Mouse (Mus musculus) C2C12 (cell line): ENCODE measurements around the gene AC124502.3. TPM values are rescaled to one million over a fixed set of nuclear protein-coding genes. Genes with fewer than 3 reads are reported as not detected.

Experiments
- H3K27me3 ChIP-seq: one replicate; pipeline ENCODE4 v1.6.1; 2011; ENCODE audit not compliant: control insufficient read depth, insufficient read depth, insufficient read length
- H3K36me3 ChIP-seq: one replicate; pipeline ENCODE4 v1.6.1; 2011; ENCODE audit not compliant: control insufficient read depth, insufficient read depth
- H3K4me3 ChIP-seq: one replicate; pipeline ENCODE4 v1.5.1; 2011; ENCODE audit warnings: mild to moderate bottlenecking, control low read depth; ENCODE audit not compliant: poor library complexity, insufficient read depth, severe bottlenecking
- H3K79me2 ChIP-seq: one replicate; pipeline ENCODE4 v1.6.1; 2011; ENCODE audit not compliant: control insufficient read depth, insufficient read depth
- H3K79me3 ChIP-seq: one replicate; pipeline ENCODE4 v1.6.1; 2011; ENCODE audit warnings: low read depth, control low read depth
- H3ac ChIP-seq: one replicate; pipeline ENCODE3; 2011; ENCODE audit warnings: low read depth; ENCODE audit not compliant: control insufficient read depth, insufficient read length
- CEBPB ChIP-seq: IDR thresholded peaks from one replicate; pipeline ENCODE4 v1.6.1; 2011; ENCODE audit warnings: low read depth, mild to moderate bottlenecking, control low read depth, moderate library complexity
- CTCF ChIP-seq: IDR thresholded peaks from one replicate; pipeline ENCODE4 v1.5.1; 2011; ENCODE audit not compliant: control insufficient read depth, insufficient read depth, insufficient read length
- FOSL1 ChIP-seq: IDR thresholded peaks from one replicate; pipeline ENCODE4 v1.8.0; 2011; ENCODE audit warnings: mild to moderate bottlenecking, low read length; ENCODE audit not compliant: poor library complexity, insufficient read depth, severe bottlenecking
- MAX ChIP-seq: IDR thresholded peaks from one replicate; pipeline ENCODE4 v1.6.1; 2011; ENCODE audit warnings: mild to moderate bottlenecking, control low read depth
- MYOD1 ChIP-seq: IDR thresholded peaks from one replicate; pipeline ENCODE4 v1.6.1; 2011; ENCODE audit warnings: low read depth; ENCODE audit not compliant: control insufficient read depth, insufficient read length
- MYOG ChIP-seq: IDR thresholded peaks from one replicate; pipeline ENCODE4 v1.6.1; 2011; ENCODE audit not compliant: control insufficient read depth, insufficient read length; ENCODE audit errors: extremely low read depth
- USF1 ChIP-seq: IDR thresholded peaks from one replicate; pipeline ENCODE4 v1.6.1; 2011; ENCODE audit warnings: low read depth, mild to moderate bottlenecking, control low read depth, moderate library complexity
- polyA plus RNA-seq: library from polyadenylated mRNA; unstranded; fragments of >200 nt; fragmentation: generic; extraction: Trizol; gene quantifications from one replicate; pipeline ENCODE4 v1.2.1, GENCODE M21; 2012; ENCODE audit warnings: missing spikeins

The AC124502.3 gene
- polyA plus RNA-seq, 1 experiment = 1.5 TPM

GRCm38 (mm10) chr19:5039301-5040114 is 817 bp downstream of the AC124502.3 start:
- H3K36me3 ChIP-seq = peaks cover 9% of the 10 kb centered on the region
- peaks cover 55% of the 10 kb centered on the region for H3K79me2 ChIP-seq
- peaks cover 30% of the 10 kb centered on the region for H3K79me3 ChIP-seq
- no peak for TF ChIP-seq MYOD1
- TF ChIP-seq CEBPB = no peak
- TF ChIP-seq FOSL1 = no peak
- TF ChIP-seq MYOG = no peak
- TF ChIP-seq MAX = no peak
- TF ChIP-seq CTCF = no peak
- peak overlapping the region; percentile 70 for H3K4me3 ChIP-seq
- H3ac ChIP-seq = peak overlapping the region; percentile 83
- no peaks in the 10 kb centered on the region for H3K27me3 ChIP-seq

- Histone ChIP-seq H3K4me3 (peak within 1 kb of the TSS; percentile 72), H3K36me3 (peaks cover 15% of the 10 kb centered on the region), H3ac (peak within 1 kb of the TSS; percentile 92), H3K27me3 (no peaks in the 10 kb centered on the region), H3K79me3 (peaks cover 30% of the 10 kb centered on the region), H3K79me2 (peaks cover 65% of the 10 kb centered on the region)
- TF ChIP-seq MAX (peak; percentile 54), CTCF (no peak)
Measured at GRCm38 (mm10) chr19:5040862-5041523, 2.3 kb downstream of the AC124502.3 start, which contains the start of gene Brms1. Gene Brms1, plus strand, starts transcription at chr19:5041354.

GRCm38 (mm10) chr19:5041588-5041987 is 2.9 kb downstream of the AC124502.3 start:
- Histone ChIP-seq H3K27me3 (no peaks in the 10 kb centered on the region), H3ac (peak overlapping the region; percentile 92), H3K79me2 (peaks cover 69% of the 10 kb centered on the region), H3K79me3 (peaks cover 30% of the 10 kb centered on the region), H3K36me3 (peaks cover 21% of the 10 kb centered on the region), H3K4me3 (peak overlapping the region; percentile 72)
- TF ChIP-seq FOSL1 (no peak), MYOG (no peak), CEBPB (no peak), MAX (no peak), USF1 (no peak), MYOD1 (no peak), CTCF (no peak)

- Histone ChIP-seq H3K79me2 (peaks cover 52% of the 10 kb centered on the region), H3K4me3 (no peak overlapping the region), H3K36me3 (peaks cover 42% of the 10 kb centered on the region), H3K79me3 (peaks cover 25% of the 10 kb centered on the region), H3K27me3 (no peaks in the 10 kb centered on the region), H3ac (no peak overlapping the region)
- TF ChIP-seq MYOG (no peak), CEBPB (no peak), MAX (peak; percentile 56)
Measured at GRCm38 (mm10) chr19:5045531-5045930, 6.8 kb downstream of the AC124502.3 start.

- H3K79me2 ChIP-seq = peaks cover 55% of the 10 kb centered on the region
- no peak for TF ChIP-seq USF1
- TF ChIP-seq MYOD1 = no peak
- TF ChIP-seq CEBPB = no peak
- no peak for TF ChIP-seq MAX
- no peak overlapping the region for H3K4me3 ChIP-seq
- no peak overlapping the region for H3ac ChIP-seq
- peaks cover 46% of the 10 kb centered on the region for H3K36me3 ChIP-seq
- no peaks in the 10 kb centered on the region for H3K27me3 ChIP-seq
- peaks cover 34% of the 10 kb centered on the region for H3K79me3 ChIP-seq
Measured at GRCm38 (mm10) chr19:5048138-5049056, 9.7 kb downstream of the AC124502.3 start.
